Mouse (Mus musculus): ENCODE results near the gene Trp53bp2.

- TF ChIP-seq CTCF (IDR thresholded peaks at IDR 0.05 in 2 of 3, conservative IDR thresholded peaks at IDR 0.05 in 1 of 3; ENCODE audit: control insufficient read depth in 1 of 3, insufficient read depth in 1 of 3, low read depth in 2 of 3, low read length in 3 of 3, poor library complexity in 1 of 3, severe bottlenecking in 1 of 3) = no peak
- no peak for TF ChIP-seq GATA1 (IDR thresholded peaks at IDR 0.05; ENCODE audit: low read depth, low read length)
- no peak for TF ChIP-seq POLR2A (IDR thresholded peaks at IDR 0.05; ENCODE audit: control insufficient read depth in 1 of 2, insufficient read depth in 1 of 2, low read depth in 1 of 2, low read length in 2 of 2, poor library complexity in 1 of 2)
- no peak for TF ChIP-seq ZC3H11A (IDR thresholded peaks at IDR 0.05; ENCODE audit: low read depth, low read length)
- no peak for TF ChIP-seq ZNF384 (IDR thresholded peaks at IDR 0.05; ENCODE audit: low read depth, low read length)
- no peak for TF ChIP-seq RCOR1 (IDR thresholded peaks at IDR 0.05; ENCODE audit: low read depth, low read length)
- TF ChIP-seq E2F4 (IDR thresholded peaks at IDR 0.05; ENCODE audit: borderline replicate concordance, low read depth, low read length) = no peak
Measured at GRCm38 (mm10) chr1:182427426-182427825, 18.5 kb downstream of the Trp53bp2 start.
